Mouse (Mus musculus) right cerebral cortex, postnatal 36 days (tissue): ENCODE results near the gene Tcf20.

Experiments used
- DNase-seq, 2 experiments: peaks; one replicate each; pipeline ENCODE4 v3.0.0; 2022; ENCODE audit warnings: low spot score in 2 of 2, mixed read lengths in 1 of 2

Tcf20 gene

GRCm38 (mm10) chr15:82959151-82959550 is 28.5 kb downstream of the Tcf20 start:
- no peak for DNase-seq

GRCm38 (mm10) chr15:82958253-82958701 is 29.4 kb downstream of the Tcf20 start:
- peak; percentile 55 for DNase-seq

DNA sequence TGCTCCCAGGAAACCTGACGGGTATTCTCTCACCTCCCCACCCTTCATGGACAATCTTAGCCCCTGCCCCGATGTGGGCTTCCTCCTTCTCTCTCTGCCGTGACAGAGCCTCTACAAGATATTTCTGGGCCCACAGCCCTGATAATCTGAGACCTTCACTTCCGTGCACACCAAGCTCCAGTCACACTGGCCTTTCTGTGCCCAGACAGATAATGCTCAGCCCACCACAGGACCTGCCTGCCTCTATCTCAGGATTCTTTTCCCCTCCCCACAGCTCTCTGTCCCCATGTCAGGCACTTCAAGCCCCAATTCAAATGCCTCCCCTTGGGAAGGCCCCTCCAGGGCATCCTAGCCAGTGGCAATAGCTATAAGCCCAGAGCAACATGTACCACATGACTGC is 31.0 kb downstream of the Tcf20 start:
- no peak for DNase-seq

GRCm38 (mm10) chr15:82956310-82956709 is 31.4 kb downstream of the Tcf20 start:
- no peak for DNase-seq

- DNase-seq, result no peak
Measured at GRCm38 (mm10) chr15:82955286-82955685, 32.4 kb downstream of the Tcf20 start.

- no peak for DNase-seq
Measured at GRCm38 (mm10) chr15:82954034-82954433, 33.6 kb downstream of the Tcf20 start.

GRCm38 (mm10) chr15:82953096-82953495 is 34.6 kb downstream of the Tcf20 start:
- DNase-seq, result no peak

DNA sequence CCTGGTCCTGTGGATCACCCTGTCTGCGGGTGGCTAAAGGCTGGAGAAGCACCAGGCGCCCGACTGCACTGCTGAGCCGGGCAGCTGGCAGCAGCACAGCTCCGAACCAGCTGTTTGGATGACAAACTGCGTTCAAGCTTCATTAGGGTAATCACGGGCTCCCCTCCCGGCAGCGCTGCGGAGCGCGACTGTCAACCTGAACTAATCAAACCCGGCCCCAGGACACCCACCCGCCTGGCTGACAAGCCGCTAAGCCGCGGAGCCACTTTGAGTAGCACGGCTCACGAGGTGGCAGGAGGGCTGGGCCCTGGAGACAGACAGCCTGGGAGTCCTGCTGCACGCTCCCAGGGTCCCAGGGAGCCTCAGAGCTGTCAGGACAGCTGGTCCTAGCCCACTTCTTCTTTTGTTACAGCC is 35.4 kb downstream of the Tcf20 start:
- no peak for DNase-seq

DNA sequence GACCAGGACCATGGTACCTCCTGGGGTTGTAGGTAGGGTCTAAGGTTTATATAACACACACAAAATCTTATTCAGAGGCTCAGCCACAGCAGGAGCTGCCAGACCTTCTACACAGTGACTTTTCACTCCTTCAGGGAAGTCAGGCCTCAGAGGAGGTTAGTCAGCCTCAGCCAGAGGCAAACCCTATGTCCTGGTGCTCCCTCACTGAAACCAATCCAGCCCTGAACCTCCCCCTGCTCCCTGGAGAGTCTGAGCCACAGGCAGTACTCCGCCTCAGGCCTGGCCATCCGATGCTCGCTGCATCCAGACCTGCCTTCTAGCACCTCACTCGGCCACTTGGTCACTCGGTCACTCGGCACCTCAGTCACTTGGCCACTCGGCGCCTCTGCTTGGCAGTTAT is 37.4 kb downstream of the Tcf20 start:
- DNase-seq, result no peak

DNA sequence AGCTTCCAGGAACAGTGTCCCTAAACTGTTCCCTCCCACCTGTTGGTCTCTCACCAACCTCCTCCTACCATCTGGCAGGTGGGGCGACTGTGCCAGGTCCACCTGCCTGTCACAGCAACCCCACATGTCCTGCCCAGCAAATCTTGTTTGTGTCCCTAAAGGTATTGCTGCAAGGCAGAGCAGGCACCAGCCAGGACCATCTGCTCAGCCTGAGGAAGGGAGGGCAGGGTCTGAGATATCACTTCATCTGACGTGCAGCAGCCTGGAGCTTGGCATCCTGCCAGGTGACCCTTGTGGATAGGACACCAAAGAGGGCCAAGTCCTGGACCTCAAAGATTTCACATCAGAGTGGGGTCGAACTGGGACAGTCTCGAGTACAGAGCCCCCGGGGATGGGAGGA is 40.2 kb downstream of the Tcf20 start:
- DNase-seq, result no peak

DNA sequence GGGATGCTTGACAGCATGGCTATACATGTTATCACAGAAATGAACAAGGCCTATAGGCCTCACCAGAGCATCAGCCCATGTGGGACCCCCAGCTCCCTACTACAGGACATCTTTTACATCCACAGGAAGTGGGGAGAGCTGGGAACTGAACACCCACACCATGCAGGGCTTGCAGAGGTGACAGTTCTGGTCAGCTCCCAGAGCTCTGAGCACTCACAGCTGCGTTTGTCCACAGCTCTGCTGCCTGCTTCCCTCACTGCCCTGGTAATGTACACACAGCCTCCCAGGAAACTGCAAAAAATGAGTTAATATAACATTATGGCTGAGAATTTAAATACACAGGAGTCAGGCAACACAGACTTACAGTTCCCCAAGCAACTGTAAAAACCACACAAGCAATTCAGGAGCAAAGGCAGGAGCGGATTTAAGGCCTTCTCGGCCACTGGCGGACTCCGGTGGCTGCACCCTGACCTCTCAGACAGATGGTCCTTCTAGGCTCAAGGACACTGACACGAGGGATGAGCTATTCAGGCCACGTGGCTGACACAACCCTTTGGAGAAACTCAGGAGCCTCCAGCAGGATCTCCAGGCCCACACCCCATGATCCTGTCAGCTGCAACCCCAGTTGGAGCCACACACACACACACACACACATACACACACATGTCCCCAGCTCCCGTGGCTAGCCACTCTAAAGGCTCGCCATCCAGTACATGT is 43.0 kb downstream of the Tcf20 start:
- DNase-seq, result no peak

- peak; percentile 80 to 87 for DNase-seq
Measured at GRCm38 (mm10) chr15:82941733-82942132, 45.9 kb downstream of the Tcf20 start.

- peak in 1 of 2 experiments; percentile 64 for DNase-seq
Measured at GRCm38 (mm10) chr15:82940494-82941214, 47.0 kb downstream of the Tcf20 start.

GRCm38 (mm10) chr15:82938155-82938569 is 49.5 kb downstream of the Tcf20 start:
- DNase-seq, result no peak

DNA sequence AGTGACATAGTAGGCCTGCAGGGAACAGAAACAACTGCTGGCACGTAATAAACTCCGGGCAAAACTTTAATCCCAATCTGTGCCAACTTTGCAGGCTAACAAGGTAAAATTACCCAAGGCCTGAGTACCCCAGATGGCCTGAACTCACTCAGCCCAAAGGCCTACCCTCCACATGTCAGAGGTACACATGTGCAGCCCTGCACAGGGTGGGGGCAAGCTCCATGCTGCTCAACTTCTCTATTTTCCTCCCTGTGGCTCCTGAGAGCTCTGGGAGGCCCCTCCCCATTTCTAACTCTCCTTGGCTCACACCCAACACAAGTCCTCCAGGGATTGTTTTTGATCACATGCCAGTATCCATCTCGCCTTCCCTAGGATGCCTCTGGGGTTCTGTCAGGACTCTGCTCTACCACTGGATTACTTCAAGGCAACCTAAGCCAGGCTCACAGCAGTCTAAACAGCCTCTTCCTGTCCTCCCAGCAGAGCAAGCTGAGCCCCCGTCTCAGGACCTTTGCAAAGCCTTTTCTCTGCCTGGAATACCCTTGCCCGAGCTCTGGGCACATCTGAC is 50.2 kb downstream of the Tcf20 start:
- DNase-seq, result no peak

DNA sequence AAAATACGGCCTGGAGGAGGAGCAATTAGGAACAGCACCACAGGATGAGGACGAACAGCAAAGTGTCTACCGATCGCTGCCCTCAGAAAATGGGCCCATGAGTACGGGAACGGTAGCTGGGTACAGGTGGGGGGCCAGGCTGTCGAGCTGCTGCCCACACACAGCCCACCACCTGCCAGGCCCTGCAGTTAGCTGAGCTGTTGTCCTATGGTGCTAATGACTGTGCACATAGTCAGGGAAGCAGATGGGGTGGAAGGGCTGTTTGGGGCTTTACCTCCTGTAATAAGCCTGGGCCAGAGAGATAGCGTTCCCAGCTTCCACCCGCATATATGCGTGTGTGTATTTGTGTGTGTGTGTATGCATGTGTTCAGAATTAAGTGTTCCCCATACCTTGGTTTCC is 52.7 kb downstream of the Tcf20 start:
- DNase-seq, result no peak

DNA sequence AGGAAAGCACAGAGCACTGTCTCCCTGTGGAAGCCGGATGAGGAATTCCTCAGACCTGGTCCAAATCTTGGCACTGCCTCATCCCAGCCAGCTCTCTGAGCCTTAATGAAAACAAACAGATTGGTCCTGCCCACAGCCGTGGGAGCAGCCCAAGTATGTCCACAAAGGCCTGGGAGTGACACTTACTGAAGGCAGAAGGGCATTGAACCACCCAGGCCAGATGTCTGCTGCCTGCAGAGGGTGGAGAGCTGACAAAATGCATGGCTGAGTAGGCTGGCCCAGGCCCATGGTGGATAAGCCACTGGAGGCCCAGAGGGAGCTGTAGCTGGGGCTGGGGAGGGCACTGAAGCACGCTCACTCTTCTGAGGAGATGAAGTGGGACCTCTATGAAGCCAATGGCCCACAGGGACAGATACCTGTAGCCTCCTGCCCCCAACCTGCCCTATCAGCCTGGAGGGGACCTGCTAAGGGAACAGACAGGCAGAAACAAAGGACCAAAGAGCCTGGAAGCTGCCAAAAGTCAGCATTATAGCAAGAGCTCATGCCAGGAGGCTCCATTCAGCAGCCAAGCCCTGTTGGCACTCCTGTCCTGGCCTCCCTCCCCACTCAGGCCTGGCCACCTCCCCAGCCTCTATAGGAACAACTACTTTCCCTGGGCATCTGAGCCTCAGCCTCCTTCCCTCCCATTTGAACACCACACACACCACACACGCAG is 54.6 kb downstream of the Tcf20 start:
- no peak for DNase-seq

- DNase-seq, result no peak
Measured at GRCm38 (mm10) chr15:82931436-82931835, 56.2 kb downstream of the Tcf20 start.

DNA sequence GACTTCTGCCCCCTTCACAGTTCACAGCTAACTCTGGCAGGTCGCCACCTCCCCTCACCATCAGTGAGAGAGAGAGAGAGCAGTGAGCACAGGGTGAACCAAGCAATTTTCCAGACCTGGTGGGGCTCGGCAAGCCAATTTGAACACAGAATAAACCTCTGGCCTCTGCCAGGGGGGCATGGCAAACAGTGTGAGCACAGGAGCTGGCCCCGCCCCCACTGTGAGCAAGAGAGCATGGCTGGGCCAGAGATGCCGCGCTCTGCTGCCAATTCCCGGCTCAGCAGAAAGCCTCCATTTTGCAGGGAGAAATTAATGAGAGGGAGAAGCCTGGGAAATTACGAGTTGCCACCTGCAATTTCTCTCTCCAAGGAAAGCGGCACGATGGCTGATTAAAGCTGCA is 58.1 kb downstream of the Tcf20 start:
- DNase-seq, result no peak

DNA sequence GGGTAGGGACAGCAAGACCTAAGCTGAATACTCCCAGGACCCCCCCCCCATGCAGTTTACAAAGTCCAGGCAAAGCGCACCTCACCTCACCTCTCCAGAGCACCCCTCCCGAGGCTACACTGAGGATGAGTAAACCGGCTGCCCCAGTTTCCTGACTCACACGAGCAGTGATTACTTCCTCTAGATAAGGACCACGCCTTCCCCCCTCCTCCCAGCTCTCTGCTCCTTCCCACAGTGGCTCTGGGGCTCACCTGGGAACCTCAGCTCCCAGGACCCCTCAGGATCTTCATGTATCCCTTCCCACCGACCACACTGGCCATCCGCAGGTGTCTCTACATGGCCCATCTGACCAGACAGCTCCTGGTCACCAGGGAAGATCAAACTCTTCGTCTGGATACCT is 58.8 kb downstream of the Tcf20 start:
- no peak for DNase-seq

DNA sequence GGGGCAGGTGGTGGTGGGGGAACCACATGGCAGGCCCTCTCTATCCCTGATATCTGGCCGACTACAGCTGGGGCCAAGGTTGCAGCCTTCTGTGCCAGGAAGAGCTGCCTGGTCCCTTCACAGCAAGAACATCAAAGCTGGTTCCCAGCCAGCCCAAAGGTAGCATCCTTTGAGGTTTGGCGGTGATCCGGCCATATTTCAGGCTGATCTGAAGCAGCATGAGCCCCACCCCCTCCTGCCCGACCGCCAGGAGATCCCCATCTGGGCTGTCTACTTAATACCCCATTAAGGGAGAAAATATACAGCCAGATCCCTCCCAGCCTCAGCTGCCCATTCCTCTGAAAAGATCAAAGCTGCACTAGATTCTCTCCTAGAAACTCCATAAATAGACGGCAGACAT is 59.6 kb downstream of the Tcf20 start:
- DNase-seq, result no peak

DNA sequence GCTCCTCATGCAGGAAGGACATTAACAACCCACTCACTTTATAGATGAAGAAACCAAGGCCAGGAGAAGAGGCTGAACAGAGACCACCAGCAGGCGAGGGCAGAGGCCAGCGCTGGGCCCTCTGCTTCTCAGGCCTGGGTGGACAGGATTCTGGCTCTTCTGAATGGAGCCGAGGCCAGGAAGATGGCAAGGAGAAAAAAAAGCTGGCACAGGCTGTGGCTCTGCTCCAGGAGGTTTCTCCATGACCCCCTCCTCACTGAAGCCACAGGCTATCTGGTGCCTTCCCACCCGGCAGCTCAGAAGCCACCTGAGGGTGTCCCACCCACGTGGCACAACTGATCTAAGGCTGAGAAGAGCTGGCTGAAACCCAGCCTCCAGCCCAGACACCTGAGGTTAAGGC is 60.6 kb downstream of the Tcf20 start:
- DNase-seq, result no peak
